Mouse (Mus musculus) liver, embryonic 12.5 days (tissue): Measurements from ENCODE around the gene Mapk9. TPM values are rescaled to one million over a fixed set of nuclear protein-coding genes. Genes with fewer than 3 reads are reported as not detected.

Source experiments
- ATAC-seq: fragments of 200-750 bp; cut with Nextera tagmentation; 2 replicates; pipeline ENCODE4 v1.8.0; 2017; ENCODE audit warnings: moderate number of reproducible peaks, mild to moderate bottlenecking, moderate library complexity
- H3K27ac ChIP-seq: fragments of 300-500 bp; sonication (generic); 2 replicates; pipeline ENCODE4 v1.5.1; 2016; ENCODE audit warnings: mild to moderate bottlenecking
- H3K27me3 ChIP-seq: fragments of 300-500 bp; sonication (generic); replicated peaks from 2 replicates; pipeline ENCODE4 v1.6.1; 2016; ENCODE audit warnings: mild to moderate bottlenecking, moderate library complexity
- H3K36me3 ChIP-seq: fragments of 300-500 bp; sonication (generic); 2 replicates; pipeline ENCODE4 v1.6.1; 2016; ENCODE audit warnings: mild to moderate bottlenecking, moderate library complexity
- H3K4me1 ChIP-seq: fragments of 300-500 bp; sonication (generic); 2 replicates; pipeline ENCODE4 v1.6.1; 2016
- H3K4me2 ChIP-seq: fragments of 300-500 bp; sonication (generic); 2 replicates; pipeline ENCODE4 v1.6.1; 2016; ENCODE audit warnings: mild to moderate bottlenecking, moderate library complexity
- H3K4me3 ChIP-seq: fragments of 300-500 bp; sonication (generic); 2 replicates; pipeline ENCODE4 v1.5.1; 2016; ENCODE audit warnings: mild to moderate bottlenecking, moderate library complexity
- H3K9ac ChIP-seq: fragments of 300-500 bp; sonication (generic); 2 replicates; pipeline ENCODE4 v1.6.1; 2016; ENCODE audit warnings: mild to moderate bottlenecking, moderate library complexity
- H3K9me3 ChIP-seq: fragments of 300-500 bp; sonication (generic); replicated peaks from 2 replicates; pipeline ENCODE4 v1.6.1; 2016; ENCODE audit warnings: mild to moderate bottlenecking, moderate library complexity
- WGBS: fragments of 180-500 bp; shearing (Covaris S2); methylation state at CpG from one replicate; pipeline ENCODE4 v1.1.7; 2016; ENCODE audit not compliant: insufficient replicate concordance; 5-methylcytosine and 5-hydroxymethylcytosine counted together
- microRNA-seq: library from miRNA; unstranded; fragments of <30 nt; microRNA quantifications from one replicate; pipeline ENCODE4, GENCODE M21; 2017
- polyA plus RNA-seq: library from polyadenylated mRNA; unstranded; fragments of >200 nt; fragmentation: Nextera tagmentation; extraction: Ambion mirVana; gene quantifications from 2 replicates; pipeline ENCODE4 v1.2.1, GENCODE M21; 2016

The Mapk9 gene
- polyA plus RNA-seq, 1 experiment from 2014 or later = 34.6 TPM

GRCm38 (mm10) chr11:49933811-49934210 is 87.3 kb downstream of the Mapk9 start:
- WGBS = 58% methylated on average over 1 of the region's 1 CpGs
- H3K27ac ChIP-seq = no peak overlapping the region
- H3K9ac ChIP-seq = no peak overlapping the region
- H3K4me3 ChIP-seq = no peak overlapping the region
- ATAC-seq = no peak
- H3K4me2 ChIP-seq = no peak overlapping the region
- H3K27me3 ChIP-seq = peaks cover 27% of the 10 kb centered on the region
- H3K9me3 ChIP-seq = no peaks in the 10 kb centered on the region
- H3K36me3 ChIP-seq = no peaks in the 10 kb centered on the region
- H3K4me1 ChIP-seq = 0 out of 2 replicates have a peak, but pooled peaks cover 3% of the 10 kb centered on the region

- H3K27ac ChIP-seq = no peak overlapping the region
- no peak overlapping the region for H3K4me3 ChIP-seq
- no peaks in the 10 kb centered on the region for H3K36me3 ChIP-seq
- H3K9ac ChIP-seq = no peak overlapping the region
- no peaks in the 10 kb centered on the region for H3K9me3 ChIP-seq
- H3K4me1 ChIP-seq = 0 out of 2 replicates have a peak, but pooled peaks cover 3% of the 10 kb centered on the region
- 69% methylated on average over 10 of the region's 10 CpGs for WGBS
- no peak overlapping the region for H3K4me2 ChIP-seq
- peaks cover 25% of the 10 kb centered on the region for H3K27me3 ChIP-seq
- ATAC-seq = no peak
These were observed 87.8 kb downstream of the Mapk9 start for GRCm38 (mm10) chr11:49934322-49934721.

Small RNAs within 50 kb of the gene (microRNA-seq; reads per million reads assigned to microRNA genes)
- gene Gm23492 = not detected

Other genes with a start within 250 kb of the Mapk9 start
- gene Flt4, start 237.5 kb upstream of the Mapk9 start, polyA plus RNA-seq = 4.7 and 4.8 TPM in 2 replicates
- gene Scgb3a1, start 183.1 kb upstream of the Mapk9 start, polyA plus RNA-seq = not detected in 2 replicates
- gene Cnot6, start 134.0 kb upstream of the Mapk9 start, polyA plus RNA-seq = 40.2 and 44.7 TPM in 2 replicates
- gene Gfpt2, start 52.6 kb upstream of the Mapk9 start, polyA plus RNA-seq = 3.2 and 3.3 TPM in 2 replicates
- gene Rasgef1c, start 55.1 kb downstream of the Mapk9 start, polyA plus RNA-seq = not detected in 2 replicates
- gene Rnf130, start 178.6 kb downstream of the Mapk9 start, polyA plus RNA-seq = 39.2 and 39.7 TPM in 2 replicates